ENCODE assay signal across 12 mouse cellular contexts in the genomic region with DNA sequence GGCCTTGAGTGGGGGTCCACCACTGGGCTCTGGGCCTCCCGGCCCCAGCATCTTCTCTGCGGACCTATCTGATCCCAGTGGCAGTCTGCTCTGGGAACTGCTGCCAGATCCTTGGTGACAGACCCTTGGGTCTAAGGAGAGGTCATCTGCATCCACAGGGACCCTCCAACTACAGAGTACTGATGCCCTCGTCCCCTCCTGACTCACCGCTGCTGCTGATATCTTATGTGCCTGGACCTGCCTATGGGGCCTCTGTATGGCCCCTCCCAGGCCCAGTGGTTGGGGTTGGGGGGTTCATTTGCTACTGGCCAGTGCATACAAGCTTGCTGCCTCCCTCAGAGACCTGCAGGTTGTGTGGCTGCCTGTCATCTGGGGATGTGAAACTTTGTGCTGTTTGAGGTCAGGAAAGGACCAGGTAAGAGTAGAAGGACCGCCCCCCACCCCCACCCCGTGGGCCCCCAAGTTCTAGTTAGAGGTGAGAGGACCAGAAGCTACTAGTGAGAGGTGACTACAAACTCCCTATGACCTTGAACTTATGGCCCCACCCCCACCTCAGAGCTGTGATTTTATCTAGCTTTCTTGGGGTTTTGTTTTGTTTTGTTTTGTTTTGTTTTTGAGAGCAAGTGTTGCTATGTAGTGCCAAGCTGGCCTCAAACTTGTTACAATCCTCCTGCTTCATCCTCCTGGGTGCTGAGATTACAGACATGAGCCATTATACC. TPM values are rescaled to one million over a fixed set of nuclear protein-coding genes. Genes with fewer than 3 reads are reported as not detected.
DNase-seq lines count a peak whose midpoint lies in the region; ATAC-seq lines count a peak whose summit lies in the region.
"Had no signal": no experiment of that assay in that cellular context is flagged by ENCODE, and none has a peak within 500 bp of the region (broad histone marks: within the 10 kb centered on the region; RNA-seq: fewer than 3 reads in every experiment).

No protein-coding gene starts in this region.

- peak overlapping the region; percentile 73 for H3K4me2 ChIP-seq in neural tube, embryonic 11.5 days (ENCODE audit: low read depth)
- peak overlapping the region; percentile 65; the same call in 1 of the 2 replicates for H3K4me2 ChIP-seq in limb, embryonic 11.5 days (ENCODE audit: low read depth, severe bottlenecking)
- peak overlapping the region; percentile 84; the same call in 1 of the 2 replicates for H3K4me2 ChIP-seq in stomach, embryonic 16.5 days (ENCODE audit: low read depth, low read length)

- H3K4me1 ChIP-seq in neural tube, embryonic 11.5 days (ENCODE audit: control insufficient read depth, insufficient read depth, low read length), result peaks cover 16% of the 10 kb centered on the region
- H3K4me1 ChIP-seq in limb, embryonic 11.5 days (ENCODE audit: control insufficient read depth, insufficient read depth, low read length), result peaks cover 11% of the 10 kb centered on the region
- H3K4me1 ChIP-seq in stomach, embryonic 16.5 days (ENCODE audit: control insufficient read depth, insufficient read depth, low read length), result peaks cover 34% of the 10 kb centered on the region

- H3K9ac ChIP-seq in neural tube, embryonic 11.5 days (ENCODE audit: low read length), result peak overlapping the region; percentile 53; the same call in 1 of the 2 replicates
- no peak overlapping the region for H3K9ac ChIP-seq in limb, embryonic 11.5 days (ENCODE audit: low read length)
- H3K9ac ChIP-seq in stomach, embryonic 16.5 days (ENCODE audit: low read length), result peak overlapping the region; percentile 61; the same call in 1 of the 2 replicates

- H3K27ac ChIP-seq in neural tube, embryonic 11.5 days (ENCODE audit: low read depth, low read length), result peak overlapping the region; percentile 79; the same call in 1 of the 2 replicates
- H3K27ac ChIP-seq in limb, embryonic 11.5 days (replicated peaks; ENCODE audit: low read depth, low read length), result no peak overlapping the region
- H3K27ac ChIP-seq in stomach, embryonic 16.5 days (ENCODE audit: low read length), result no peak overlapping the region

- ATAC-seq in neural tube, embryonic 11.5 days (ENCODE audit: insufficient read depth, low FRiP score, low TSS enrichment), result no peak
- no peak for ATAC-seq in limb, embryonic 11.5 days (ENCODE audit: insufficient number of reproducible peaks, low FRiP score, low TSS enrichment, low read depth)
- no peak for ATAC-seq in stomach, embryonic 16.5 days (ENCODE audit: insufficient read depth, low FRiP score)
- ATAC-seq: inflammation-experienced regulatory T-cells, adult 6 months had no signal

- DNase-seq in cerebellum, adult 9-10 months, result peak; percentile 66
- no peak for DNase-seq in cerebellum, postnatal 10 days
- DNase-seq in neural tube, embryonic 11.5 days (ENCODE audit: low spot score), result no peak
- no peak for DNase-seq in neural tube, embryonic 10.5 days (ENCODE audit: extremely low spot score, low spot score)
- no peak for DNase-seq in limb, embryonic 11.5 days (ENCODE audit: low spot score)
- DNase-seq in B cell, adult 2 months, result no peak
- no peak for DNase-seq in left cerebral cortex, postnatal 4 days
- DNase-seq: adrenal gland, adult 8-10 months; lung, adult 18-20 months; thymus, postnatal 36 days had no signal

- 67% methylated on average over 6 of the region's 6 CpGs for whole genome bisulfite sequencing in neural tube, embryonic 11.5 days
- WGBS in limb, embryonic 11.5 days, result 64% methylated on average over 6 of the region's 6 CpGs
- 66% methylated on average over 6 of the region's 6 CpGs for WGBS in stomach, embryonic 16.5 days

- no peaks in the 10 kb centered on the region for H3K36me3 ChIP-seq in neural tube, embryonic 11.5 days (ENCODE audit: control insufficient read depth, insufficient read depth, low read length)
- H3K36me3 ChIP-seq in limb, embryonic 11.5 days (ENCODE audit: control insufficient read depth, insufficient read depth, low read length), result no peaks in the 10 kb centered on the region
- H3K36me3 ChIP-seq in stomach, embryonic 16.5 days (ENCODE audit: control insufficient read depth, insufficient read depth, low read length), result no peaks in the 10 kb centered on the region

- H3K9me3 ChIP-seq in neural tube, embryonic 11.5 days (ENCODE audit: control insufficient read depth, low read length), result no peaks in the 10 kb centered on the region
- H3K9me3 ChIP-seq in limb, embryonic 11.5 days (ENCODE audit: control insufficient read depth, low read length), result no peaks in the 10 kb centered on the region
- H3K9me3 ChIP-seq in stomach, embryonic 16.5 days (replicated peaks; ENCODE audit: control insufficient read depth, low read length), result no peaks in the 10 kb centered on the region

- H3K27me3 ChIP-seq in neural tube, embryonic 11.5 days (ENCODE audit: control insufficient read depth, insufficient read depth, low read length), result no peaks in the 10 kb centered on the region
- H3K27me3 ChIP-seq in limb, embryonic 11.5 days (ENCODE audit: control insufficient read depth, insufficient read depth, low read length), result no peaks in the 10 kb centered on the region
- H3K27me3 ChIP-seq in stomach, embryonic 16.5 days (ENCODE audit: control insufficient read depth, insufficient read depth, low read length), result no peaks in the 10 kb centered on the region

- H3K4me3 ChIP-seq in neural tube, embryonic 11.5 days (ENCODE audit: low read depth, low read length), result peak overlapping the region; percentile 33; the same call in 1 of the 2 replicates
- H3K4me3 ChIP-seq in limb, embryonic 11.5 days (ENCODE audit: low read depth, low read length), result 0 out of 2 replicates have a peak overlapping the region, but pooled peaks have one; percentile 31
- 0 out of 2 replicates have a peak overlapping the region, but pooled peaks have one; percentile 50 for H3K4me3 ChIP-seq in stomach, embryonic 16.5 days (replicated peaks; ENCODE audit: low read length)

- intact Hi-C loops in left cerebral cortex, postnatal 4 days (cut with DNase I), result loop anchor here (5.0 kb wide), 1 partner anchor 57 kb away; no protein-coding TSS in a partner anchor

RNA-seq across cellular contexts. Expression of a gene that starts 5.3 kb away (rescaled TPM):
- polyA plus RNA-seq in neural tube, embryonic 11.5 days (2014; fragmentation: Nextera tagmentation; extraction: Ambion mirVana), result 2.9 and 5.6 TPM in 2 replicates
- 2.8 and 5.1 TPM in 2 replicates for polyA plus RNA-seq in limb, embryonic 11.5 days (2014; fragmentation: Nextera tagmentation; extraction: Ambion mirVana)
- polyA plus RNA-seq in stomach, embryonic 16.5 days (2015; fragmentation: Nextera tagmentation; extraction: Ambion mirVana), result 10.9 and 14.2 TPM in 2 replicates
- 1 to 10 TPM; 1.7 to 2.6 TPM for total RNA-seq in left cerebral cortex, postnatal 4 days (2021)
- polyA plus RNA-seq: inflammation-experienced regulatory T-cells, adult 6 months had no signal

RNA-seq across cellular contexts. Expression of a gene that starts 17.7 kb away (rescaled TPM):
- 5.7 and 7.5 TPM in 2 replicates for polyA plus RNA-seq in neural tube, embryonic 11.5 days (2014; fragmentation: Nextera tagmentation; extraction: Ambion mirVana)
- polyA plus RNA-seq in limb, embryonic 11.5 days (2014; fragmentation: Nextera tagmentation; extraction: Ambion mirVana), result 5.8 and 6.4 TPM in 2 replicates
- polyA plus RNA-seq in stomach, embryonic 16.5 days (2015; fragmentation: Nextera tagmentation; extraction: Ambion mirVana), result 3.3 and 4.4 TPM in 2 replicates
- total RNA-seq in left cerebral cortex, postnatal 4 days (2021), result 10 to 100 TPM; 23.5 to 25.1 TPM

RNA-seq across cellular contexts. Expression of a gene that starts 21.2 kb away (rescaled TPM):
- polyA plus RNA-seq in neural tube, embryonic 11.5 days (2014; fragmentation: Nextera tagmentation; extraction: Ambion mirVana), result 0.08 and 0.11 TPM in 2 replicates
- polyA plus RNA-seq in limb, embryonic 11.5 days (2014; fragmentation: Nextera tagmentation; extraction: Ambion mirVana), result 0.12 and 0.28 TPM in 2 replicates
- 13.8 and 18.8 TPM in 2 replicates for polyA plus RNA-seq in stomach, embryonic 16.5 days (2015; fragmentation: Nextera tagmentation; extraction: Ambion mirVana)
- not detected for total RNA-seq in left cerebral cortex, postnatal 4 days (2021)
- polyA plus RNA-seq: inflammation-experienced regulatory T-cells, adult 6 months had no signal

RNA-seq across cellular contexts. Expression of a gene that starts 23.4 kb away (rescaled TPM):
- polyA plus RNA-seq in neural tube, embryonic 11.5 days (2014; fragmentation: Nextera tagmentation; extraction: Ambion mirVana), result not detected in 2 replicates
- not detected in 2 replicates for polyA plus RNA-seq in limb, embryonic 11.5 days (2014; fragmentation: Nextera tagmentation; extraction: Ambion mirVana)
- polyA plus RNA-seq in stomach, embryonic 16.5 days (2015; fragmentation: Nextera tagmentation; extraction: Ambion mirVana), result 0.15 TPM in 1 of 2 replicates, not detected in the other
- under 1 TPM in 1 of 2 experiments, not detected in 1; 0.20 TPM for total RNA-seq in left cerebral cortex, postnatal 4 days (2021)
- polyA plus RNA-seq: inflammation-experienced regulatory T-cells, adult 6 months had no signal

RNA-seq across cellular contexts. Expression of a gene that starts 27.9 kb away (rescaled TPM):
- polyA plus RNA-seq in neural tube, embryonic 11.5 days (2014; fragmentation: Nextera tagmentation; extraction: Ambion mirVana), result not detected in 2 replicates
- 0.07 TPM in 1 of 2 replicates, not detected in the other for polyA plus RNA-seq in limb, embryonic 11.5 days (2014; fragmentation: Nextera tagmentation; extraction: Ambion mirVana)
- 1.2 and 1.5 TPM in 2 replicates for polyA plus RNA-seq in stomach, embryonic 16.5 days (2015; fragmentation: Nextera tagmentation; extraction: Ambion mirVana)
- total RNA-seq in left cerebral cortex, postnatal 4 days (2021), result under 1 TPM in 1 of 2 experiments, not detected in 1; 0.14 TPM
- total RNA-seq: adrenal gland, adult 8-10 months had no signal
- polyA plus RNA-seq: inflammation-experienced regulatory T-cells, adult 6 months had no signal

Comparison
In these comparisons a context has a peak if more than half of its experiments do, and no peak if none do; other contexts are left out.
1. RNA of a gene that starts 21.2 kb away (polyA plus RNA-seq): 13.8 to 18.8 TPM in stomach, embryonic 16.5 days; 0.12 to 0.28 TPM in limb, embryonic 11.5 days and 0.08 to 0.11 TPM in neural tube, embryonic 11.5 days; every median in the first group is over 10 times any median in the second.
2. Peak in every context shown above with its lines, with median percentiles within 50 percentile points of each other: H3K4me2 ChIP-seq and H3K4me3 ChIP-seq.